Mouse (Mus musculus) megakaryocyte, embryonic 14.5 days (primary cell): ENCODE results near the gene Tollip.

Experiments
- FLI1 ChIP-seq: IDR thresholded peaks from 2 replicates; pipeline ENCODE4 v1.6.1; 2012; ENCODE audit warnings: low read length, inconsistent platforms, mixed read lengths
- GATA1 ChIP-seq: IDR thresholded peaks from 3 replicates; pipeline ENCODE4 v1.6.1; 2012; ENCODE audit warnings: mixed read lengths, low read length, inconsistent platforms, borderline replicate concordance

- TF ChIP-seq GATA1 (no peak), FLI1 (no peak)
These were observed 16.0 kb upstream of the Tollip start for GRCm38 (mm10) chr7:141934128-141934898.
